Comparison of ENCODE assay signal across 24 mouse cellular contexts in genomic region chr5:105114696-105115095, GRCm38 (mm10). TPM values are rescaled to one million over a fixed set of nuclear protein-coding genes. Genes with fewer than 3 reads are reported as not detected.
A peak's percentile ranks its signal among the peaks of the same experiment; 100 is the strongest.
DNase-seq lines count a peak whose midpoint lies in the region; ATAC-seq and TF ChIP-seq lines count a peak whose summit lies in the region.
"Had no signal": no experiment of that assay in that cellular context is flagged by ENCODE, and none has a peak within 500 bp of the region (broad histone marks: within the 10 kb centered on the region; RNA-seq: fewer than 3 reads in every experiment).

No protein-coding gene starts in this region.

- no peaks in the 10 kb centered on the region for H3K27me3 ChIP-seq in thymus, adult 2 months (ENCODE audit: control insufficient read depth, insufficient read depth, low read length)
- H3K27me3 ChIP-seq in kidney, embryonic 14.5 days (ENCODE audit: control insufficient read depth, insufficient read depth, low read length): no peaks in the 10 kb centered on the region
- no peaks in the 10 kb centered on the region for H3K27me3 ChIP-seq in forebrain, embryonic 11.5 days (ENCODE audit: control insufficient read depth, insufficient read depth, low read length)
- H3K27me3 ChIP-seq: heart, embryonic 13.5 days; neural tube, embryonic 13.5 days; stomach, embryonic 15.5 days had no signal

- peak; percentile 67 to 72 for DNase-seq in B cell, adult 2 months
- peak; percentile 80 for DNase-seq in T-cell, adult 2 months (ENCODE audit: low spot score)
- DNase-seq in thymus, adult 2 months: peak; percentile 58
- no peak for DNase-seq in embryo, embryonic 9.5 days (ENCODE audit: extremely low spot score)
- DNase-seq in forebrain, embryonic 11.5 days (ENCODE audit: low spot score): no peak
- DNase-seq in layer of hippocampus, adult 11-12 months (ENCODE audit: low spot score): no peak
- DNase-seq: adrenal gland, adult 2 months; cerebellum, postnatal 25 days; heart, postnatal 36 days; kidney, adult 2 months; kidney, postnatal 36 days; liver; lung, adult 2 months; right cerebral cortex, postnatal 25 days had no signal

- WGBS in thymus, adult 2 months: 17% methylated on average over 2 of the region's 2 CpGs
- 87% methylated on average over 2 of the region's 2 CpGs for WGBS in kidney, embryonic 14.5 days
- WGBS in forebrain, embryonic 11.5 days: 90% methylated on average over 2 of the region's 2 CpGs

- peak; percentile 72 for ATAC-seq in neutrophil, adult 5-6 weeks (ENCODE audit: extremely low read depth, insufficient number of reproducible peaks, low FRiP score, poor library complexity, severe bottlenecking)
- ATAC-seq in kidney, embryonic 14.5 days (ENCODE audit: low FRiP score, low TSS enrichment): no peak
- ATAC-seq in forebrain, embryonic 11.5 days (replicated peaks; ENCODE audit: low FRiP score): no peak
- ATAC-seq: forebrain, embryonic 14.5 days; hindbrain, postnatal 0 days; midbrain, embryonic 16.5 days had no signal

- H3K36me3 ChIP-seq in thymus, adult 2 months (ENCODE audit: control insufficient read depth, insufficient read depth, low read length): peaks cover 30% of the 10 kb centered on the region
- no peaks in the 10 kb centered on the region for H3K36me3 ChIP-seq in kidney, embryonic 14.5 days (ENCODE audit: control insufficient read depth, insufficient read depth, low read length)
- no peaks in the 10 kb centered on the region for H3K36me3 ChIP-seq in forebrain, embryonic 11.5 days (ENCODE audit: control insufficient read depth, insufficient read depth, low read length)
- H3K36me3 ChIP-seq: embryonic facial prominence, embryonic 10.5 days; G1E; neural tube, embryonic 13.5 days; stomach, embryonic 15.5 days had no signal

- no peak for TF ChIP-seq POLR2A in thymus, adult 2 months (IDR thresholded peaks at IDR 0.05; ENCODE audit: control insufficient read depth, extremely low read depth, insufficient read depth, low read length, poor library complexity)

- TF ChIP-seq CTCF in thymus, adult 2 months (IDR thresholded peaks at IDR 0.05; ENCODE audit: borderline replicate concordance, control insufficient read depth, extremely low read depth, insufficient read depth, low read length, poor library complexity): no peak

- no peak overlapping the region for H3K4me2 ChIP-seq in kidney, embryonic 14.5 days (replicated peaks; ENCODE audit: low read depth, low read length)
- H3K4me2 ChIP-seq in forebrain, embryonic 11.5 days (ENCODE audit: low read depth, low read length, severe bottlenecking): no peak overlapping the region
- H3K4me2 ChIP-seq: heart, embryonic 13.5 days; neural tube, embryonic 13.5 days; stomach, embryonic 15.5 days had no signal

- no peaks in the 10 kb centered on the region for H3K9me3 ChIP-seq in kidney, embryonic 14.5 days (ENCODE audit: control insufficient read depth, low read length)
- no peaks in the 10 kb centered on the region for H3K9me3 ChIP-seq in forebrain, embryonic 11.5 days (ENCODE audit: control insufficient read depth, low read length)
- H3K9me3 ChIP-seq: embryonic facial prominence, embryonic 10.5 days; heart, embryonic 13.5 days; neural tube, embryonic 13.5 days; stomach, embryonic 15.5 days had no signal

- H3K27ac ChIP-seq in thymus, adult 2 months (ENCODE audit: control insufficient read depth, insufficient read depth, low read length): no peak overlapping the region; the same call in 1 of the 2 replicates
- H3K27ac ChIP-seq in kidney, embryonic 14.5 days (ENCODE audit: low read depth, low read length): no peak overlapping the region
- H3K27ac ChIP-seq in forebrain, embryonic 11.5 days (ENCODE audit: low read depth, low read length): no peak overlapping the region
- H3K27ac ChIP-seq: embryonic facial prominence, embryonic 10.5 days; heart, embryonic 13.5 days; hindbrain, postnatal 0 days; neural tube, embryonic 13.5 days; stomach, embryonic 15.5 days had no signal

- H3K9ac ChIP-seq in kidney, embryonic 14.5 days (ENCODE audit: low read depth, low read length): no peak overlapping the region
- no peak overlapping the region for H3K9ac ChIP-seq in forebrain, embryonic 11.5 days (ENCODE audit: low read length)
- H3K9ac ChIP-seq: heart, embryonic 13.5 days; neural tube, embryonic 13.5 days; stomach, embryonic 15.5 days had no signal

- peaks cover 10% of the 10 kb centered on the region for H3K4me1 ChIP-seq in thymus, adult 2 months (replicated peaks; ENCODE audit: control insufficient read depth, insufficient read depth, low read length)
- H3K4me1 ChIP-seq in kidney, embryonic 14.5 days (ENCODE audit: control insufficient read depth, insufficient read depth, low read length): no peaks in the 10 kb centered on the region
- H3K4me1 ChIP-seq in forebrain, embryonic 11.5 days (replicated peaks; ENCODE audit: control insufficient read depth, insufficient read depth, low read length): no peaks in the 10 kb centered on the region
- H3K4me1 ChIP-seq: neural tube, embryonic 13.5 days; stomach, embryonic 15.5 days had no signal

- no peak overlapping the region for H3K4me3 ChIP-seq in thymus, adult 2 months (ENCODE audit: control insufficient read depth, insufficient read depth, low read length)
- H3K4me3 ChIP-seq in kidney, embryonic 14.5 days (ENCODE audit: low read length): no peak overlapping the region
- no peak overlapping the region for H3K4me3 ChIP-seq in forebrain, embryonic 11.5 days (ENCODE audit: low read depth, low read length)
- H3K4me3 ChIP-seq: embryonic facial prominence, embryonic 10.5 days; heart, embryonic 13.5 days; neural tube, embryonic 13.5 days; stomach, embryonic 15.5 days had no signal

RNA-seq across cellular contexts. Expression of gene Gbp9, which starts 24.6 kb away (rescaled TPM):
- 155 and 177 TPM in 2 replicates for total RNA-seq in neutrophil, adult 5-6 weeks (2017)
- polyA plus RNA-seq in thymus, adult 2 months (2012; rRNA removed): 19.9 and 20.6 TPM in 2 replicates
- polyA plus RNA-seq in kidney, embryonic 14.5 days (2014; fragmentation: Nextera tagmentation; extraction: Ambion mirVana): 0.76 and 2.1 TPM in 2 replicates
- 0.67 and 0.90 TPM in 2 replicates for polyA plus RNA-seq in forebrain, embryonic 11.5 days (2014; fragmentation: Nextera tagmentation; extraction: Ambion mirVana)
- polyA plus RNA-seq: G1E had no signal

RNA-seq across cellular contexts. Expression of gene Gbp8, which starts 24.6 kb away (rescaled TPM):
- total RNA-seq in neutrophil, adult 5-6 weeks (2017): 8.8 and 14.4 TPM in 2 replicates
- 67.9 and 78.9 TPM in 2 replicates for polyA plus RNA-seq in thymus, adult 2 months (2012; rRNA removed)
- polyA plus RNA-seq in kidney, embryonic 14.5 days (2014; fragmentation: Nextera tagmentation; extraction: Ambion mirVana): 0.31 and 0.39 TPM in 2 replicates
- 0.23 TPM in 1 of 2 replicates, not detected in the other for polyA plus RNA-seq in forebrain, embryonic 11.5 days (2014; fragmentation: Nextera tagmentation; extraction: Ambion mirVana)
- polyA plus RNA-seq: G1E had no signal

RNA-seq across cellular contexts. Expression of gene Gbp4, which starts 24.7 kb away (rescaled TPM):
- 39.9 and 50.6 TPM in 2 replicates for total RNA-seq in neutrophil, adult 5-6 weeks (2017)
- polyA plus RNA-seq in thymus, adult 2 months (2012; rRNA removed): 126 and 130 TPM in 2 replicates
- polyA plus RNA-seq in kidney, embryonic 14.5 days (2014; fragmentation: Nextera tagmentation; extraction: Ambion mirVana): 0.24 and 0.31 TPM in 2 replicates
- 0.17 and 0.81 TPM in 2 replicates for polyA plus RNA-seq in forebrain, embryonic 11.5 days (2014; fragmentation: Nextera tagmentation; extraction: Ambion mirVana)
- polyA plus RNA-seq: G1E had no signal

Comparison
In these comparisons a context has a peak if more than half of its experiments do, and no peak if none do; other contexts are left out.
1. DNase-seq: peak in B cell, adult 2 months (2 of 2), T-cell, adult 2 months (single experiment) and thymus, adult 2 months (single experiment); none in embryo, embryonic 9.5 days (single experiment), forebrain, embryonic 11.5 days (single experiment) and layer of hippocampus, adult 11-12 months (single experiment).
2. RNA of gene Gbp8, which starts 24.6 kb away (polyA plus RNA-seq): 67.9 to 78.9 TPM in thymus, adult 2 months; 0.31 to 0.39 TPM in kidney, embryonic 14.5 days and 0.23 TPM in forebrain, embryonic 11.5 days; every median in the first group is over 10 times any median in the second.
3. RNA of gene Gbp4, which starts 24.7 kb away (polyA plus RNA-seq): 126 to 130 TPM in thymus, adult 2 months; 0.24 to 0.31 TPM in kidney, embryonic 14.5 days and 0.17 to 0.81 TPM in forebrain, embryonic 11.5 days; every median in the first group is over 10 times any median in the second.